Mouse (Mus musculus): ENCODE results near the gene Gm3543. TPM values are rescaled to one million over a fixed set of nuclear protein-coding genes. Genes with fewer than 3 reads are reported as not detected.
"Not testable (repeated sequence)": the region's sequence is repeated elsewhere in the genome, so short reads cannot be mapped to it uniquely, and the experiment has no call there.

The Gm3543 gene
- polyA plus RNA-seq (2012; fragmentation: generic; extraction: Trizol): 0.04 TPM
- long read RNA-seq, experiment 1: 0 reads
- long read RNA-seq, experiment 2: 0 reads

- H3K79me2 ChIP-seq (ENCODE audit: control insufficient read depth, insufficient read depth); H3K36me3 ChIP-seq (ENCODE audit: control insufficient read depth, insufficient read depth); H3K4me3 ChIP-seq (ENCODE audit: insufficient read depth, poor library complexity, severe bottlenecking); H3ac ChIP-seq (ENCODE audit: control insufficient read depth, insufficient read length, low read depth); H3K27me3 ChIP-seq (ENCODE audit: control insufficient read depth, insufficient read depth, insufficient read length); H3K79me3 ChIP-seq (ENCODE audit: low read depth): not testable (repeated sequence)
These were observed at the start of gene Gm3543 for GRCm38 (mm10) chr14:41983225-41983624. TSS of gene Gm3543 (minus strand) at chr14:41983325.

- H3K36me3 ChIP-seq (ENCODE audit: control insufficient read depth, insufficient read depth); H3K79me2 ChIP-seq (ENCODE audit: control insufficient read depth, insufficient read depth); H3K27me3 ChIP-seq (ENCODE audit: control insufficient read depth, insufficient read depth, insufficient read length); H3K79me3 ChIP-seq (ENCODE audit: low read depth); H3K4me3 ChIP-seq (ENCODE audit: insufficient read depth, poor library complexity, severe bottlenecking); H3ac ChIP-seq (ENCODE audit: control insufficient read depth, insufficient read length, low read depth): not testable (repeated sequence)
These were observed 14.5 kb downstream of the Gm3543 start for GRCm38 (mm10) chr14:41968596-41968995.

- H3K36me3 ChIP-seq (ENCODE audit: control insufficient read depth, insufficient read depth); H3K4me3 ChIP-seq (ENCODE audit: insufficient read depth, poor library complexity, severe bottlenecking); H3K79me2 ChIP-seq (ENCODE audit: control insufficient read depth, insufficient read depth); H3K27me3 ChIP-seq (ENCODE audit: control insufficient read depth, insufficient read depth, insufficient read length); H3K79me3 ChIP-seq (ENCODE audit: low read depth); H3ac ChIP-seq (ENCODE audit: control insufficient read depth, insufficient read length, low read depth): not testable (repeated sequence)
These were observed 15.3 kb downstream of the Gm3543 start, which contains the start of gene Gm6401 for GRCm38 (mm10) chr14:41967827-41968226. TSS of gene Gm6401 (minus strand) at chr14:41967927.

GRCm38 (mm10) chr14:41964095-41964494 is 19.0 kb downstream of the Gm3543 start:
- H3K36me3 ChIP-seq (ENCODE audit: control insufficient read depth, insufficient read depth); H3K27me3 ChIP-seq (ENCODE audit: control insufficient read depth, insufficient read depth, insufficient read length); H3K4me3 ChIP-seq (ENCODE audit: insufficient read depth, poor library complexity, severe bottlenecking); H3K79me3 ChIP-seq (ENCODE audit: low read depth); H3K79me2 ChIP-seq (ENCODE audit: control insufficient read depth, insufficient read depth); H3ac ChIP-seq (ENCODE audit: control insufficient read depth, insufficient read length, low read depth): not testable (repeated sequence)

GRCm38 (mm10) chr14:41943695-41944094 is 39.4 kb downstream of the Gm3543 start, which contains the start of gene 1700024B05Rik:
TSS of gene 1700024B05Rik (plus strand) at chr14:41943995.
- H3K27me3 ChIP-seq (ENCODE audit: control insufficient read depth, insufficient read depth, insufficient read length); H3K36me3 ChIP-seq (ENCODE audit: control insufficient read depth, insufficient read depth); H3K79me3 ChIP-seq (ENCODE audit: low read depth); H3ac ChIP-seq (ENCODE audit: control insufficient read depth, insufficient read length, low read depth); H3K79me2 ChIP-seq (ENCODE audit: control insufficient read depth, insufficient read depth); H3K4me3 ChIP-seq (ENCODE audit: insufficient read depth, poor library complexity, severe bottlenecking): not testable (repeated sequence)

Other genes with a start within 250 kb of the Gm3543 start
- not detected for gene Gm7929, start 232.7 kb downstream of the Gm3543 start, polyA plus RNA-seq (2012; fragmentation: generic; extraction: Trizol)
- gene Gm47189, start 210.9 kb downstream of the Gm3543 start, polyA plus RNA-seq (2012; fragmentation: generic; extraction: Trizol): not detected
- gene Gm7980, start 76.0 kb downstream of the Gm3543 start, polyA plus RNA-seq (2012; fragmentation: generic; extraction: Trizol): not detected
- not detected for gene 1700049E17Rik1, start 58.4 kb downstream of the Gm3543 start, polyA plus RNA-seq (2012; fragmentation: generic; extraction: Trizol)
- not detected for gene 1700024B05Rik, start 39.3 kb downstream of the Gm3543 start, polyA plus RNA-seq (2012; fragmentation: generic; extraction: Trizol)
- gene Gm6401, start 15.4 kb downstream of the Gm3543 start, polyA plus RNA-seq (2012; fragmentation: generic; extraction: Trizol): not detected
- not detected for gene Gm7951, start 134.0 kb upstream of the Gm3543 start, polyA plus RNA-seq (2012; fragmentation: generic; extraction: Trizol)
- gene Gm17027, start 179.3 kb upstream of the Gm3543 start, polyA plus RNA-seq (2012; fragmentation: generic; extraction: Trizol): not detected
- not detected for gene Gm3573, start 207.5 kb upstream of the Gm3543 start, polyA plus RNA-seq (2012; fragmentation: generic; extraction: Trizol)

Data from C2C12 (cell line).